Mouse (Mus musculus) gastrocnemius, adult 8-10 months (tissue): Measurements from ENCODE around the gene Gm6803. TPM values are rescaled to one million over a fixed set of nuclear protein-coding genes. Genes with fewer than 3 reads are reported as not detected.
"Not testable (repeated sequence)": the region's sequence is repeated elsewhere in the genome, so short reads cannot be mapped to it uniquely, and the experiment has no call there.

ENCODE experiments used
- DNase-seq, 2 experiments: peaks; one replicate each; pipeline ENCODE4 v3.0.0; 2022; ENCODE audit warnings: low spot score in 2 of 2
- total RNA-seq, 4 experiments: library from RNA; stranded (reverse); gene quantifications; 2 replicates each; pipeline ENCODE4 v1.2.4; 2022

Gene Gm6803
- total RNA-seq, result not detected

GRCm38 (mm10) chr12:88018671-88019070 lies at the start of gene Gm6803:
Gm6803 (minus strand) TSS chr12:88018771.
- DNase-seq, result not testable (repeated sequence)

GRCm38 (mm10) chr12:88045226-88045625 lies 26.7 kb upstream of the Gm6803 start:
- not testable (repeated sequence) for DNase-seq

GRCm38 (mm10) chr12:88039703-88040102 lies 21.1 kb upstream of the Gm6803 start:
- DNase-seq, result not testable (repeated sequence)

GRCm38 (mm10) chr12:88039062-88039461 lies 20.5 kb upstream of the Gm6803 start:
- not testable (repeated sequence) for DNase-seq

- DNase-seq, result not testable (repeated sequence)
Observed at GRCm38 (mm10) chr12:88032250-88032649, 13.7 kb upstream of the Gm6803 start.

- not testable (repeated sequence) for DNase-seq
Observed at GRCm38 (mm10) chr12:88026704-88027103, 8.1 kb upstream of the Gm6803 start, which contains the start of gene Gm2056. Gm2056 (plus strand) TSS chr12:88027004.

GRCm38 (mm10) chr12:88011548-88011947 lies 7.0 kb downstream of the Gm6803 start, which contains the start of gene Gm2075:
Gm2075 (plus strand) TSS chr12:88011848.
- DNase-seq, result not testable (repeated sequence)

GRCm38 (mm10) chr12:88004118-88004517 lies 14.5 kb downstream of the Gm6803 start:
- DNase-seq, result not testable (repeated sequence)

- DNase-seq, result not testable (repeated sequence)
Observed at GRCm38 (mm10) chr12:87984000-87984399, 34.6 kb downstream of the Gm6803 start.

Other genes starting within 250 kb of the Gm6803 start
- gene Gm21319, start 243.0 kb downstream of the Gm6803 start, total RNA-seq, result not detected
- not detected for gene Gm21936, start 223.3 kb downstream of the Gm6803 start, total RNA-seq
- not detected for gene BB287469, start 202.2 kb downstream of the Gm6803 start, total RNA-seq
- gene Gm2001, start 176.4 kb downstream of the Gm6803 start, total RNA-seq, result not detected
- gene Gm2016, start 144.7 kb downstream of the Gm6803 start, total RNA-seq, result not detected
- gene Gm2022, start 123.4 kb downstream of the Gm6803 start, total RNA-seq, result not detected
- not detected for gene Gm2035, start 98.9 kb downstream of the Gm6803 start, total RNA-seq
- gene Gm2042, start 64.7 kb downstream of the Gm6803 start, total RNA-seq, result not detected
- gene Gm2075, start 6.9 kb downstream of the Gm6803 start, total RNA-seq, result not detected
- not detected for gene Gm2056, start 8.2 kb upstream of the Gm6803 start, total RNA-seq
- gene Gm16368, start 64.9 kb upstream of the Gm6803 start, total RNA-seq, result not detected
- gene Gm10436, start 163.3 kb upstream of the Gm6803 start, total RNA-seq, result not detected
- not detected for gene Gm8332, start 231.3 kb upstream of the Gm6803 start, total RNA-seq